Mouse (Mus musculus): Measurements from ENCODE around the gene Hcfc1r1.

DNA sequence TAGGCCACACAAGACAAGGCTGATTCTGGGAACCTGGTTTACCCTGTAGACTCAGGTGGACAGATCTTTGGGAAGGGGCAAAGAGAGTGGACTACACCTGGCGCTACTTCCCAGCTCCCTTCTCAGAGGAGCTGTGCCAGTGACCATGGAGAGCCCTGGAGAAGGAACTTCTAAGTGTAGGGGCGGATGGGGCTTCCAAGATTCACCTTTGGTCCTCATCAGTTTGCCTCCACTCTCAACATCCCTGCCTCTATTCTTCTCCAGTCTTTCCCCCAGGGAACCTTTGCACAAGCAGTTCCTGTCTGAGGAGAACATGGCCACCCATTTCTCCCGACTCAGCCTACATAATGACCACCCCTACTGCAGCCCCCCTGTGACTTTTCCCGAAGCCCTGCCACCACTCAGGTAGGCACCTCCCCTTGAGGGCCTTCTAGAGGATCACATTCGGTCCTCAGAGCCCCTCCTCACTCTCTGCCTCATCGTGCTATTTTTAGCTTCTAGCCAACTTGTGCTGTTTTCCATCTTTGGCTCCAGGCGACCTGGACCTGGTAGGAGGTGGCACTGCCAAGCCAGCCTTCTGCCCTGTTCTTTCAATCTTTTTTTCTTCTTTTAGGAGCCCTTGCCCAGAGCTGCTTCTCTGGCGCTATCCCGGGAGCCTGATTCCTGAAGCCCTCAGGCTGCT is 1.0 kb downstream of the Hcfc1r1 start:
- TF ChIP-seq CTCF (IDR thresholded peaks at IDR 0.05; ENCODE audit: insufficient read depth, low read depth, low read length) = no peak
- TF ChIP-seq POLR2A (IDR thresholded peaks at IDR 0.05; ENCODE audit: insufficient read depth, low read depth, low read length) = no peak

Measured in olfactory bulb, adult 2 months (tissue).